Mouse (Mus musculus): ENCODE data around the gene Elf2. TPM values are rescaled to one million over a fixed set of nuclear protein-coding genes. Genes with fewer than 3 reads are reported as not detected.

The Elf2 gene
- polyA plus RNA-seq, 1 experiment: 87.8 TPM

- Histone ChIP-seq H3K4me1 (ENCODE audit: control insufficient read depth, insufficient read depth, low read length) (no peaks in the 10 kb centered on the region), H3K27me3 (ENCODE audit: control insufficient read depth, insufficient read depth, low read length) (no peaks in the 10 kb centered on the region), H3K36me3 (ENCODE audit: control insufficient read depth, insufficient read depth, low read length) (peaks cover 3% of the 10 kb centered on the region), H3K27ac (ENCODE audit: control insufficient read depth, insufficient read depth, low read depth, low read length) (no peak overlapping the region), H3K4me3 (ENCODE audit: control insufficient read depth, low read depth, low read length) (no peak overlapping the region)
- no peak for TF ChIP-seq POLR2A (IDR thresholded peaks at IDR 0.05; ENCODE audit: control insufficient read depth, low read depth, low read length)
- no peak for TF ChIP-seq CTCF (IDR thresholded peaks at IDR 0.05; ENCODE audit: control insufficient read depth, insufficient read depth, insufficient replicate concordance, low read depth, low read length)
Measured at GRCm38 (mm10) chr3:51247704-51248103, 92.8 kb downstream of the Elf2 start.

GRCm38 (mm10) chr3:51239541-51239940, 100.9 kb downstream of the Elf2 start:
- Histone ChIP-seq H3K27me3 (ENCODE audit: control insufficient read depth, insufficient read depth, low read length) (no peaks in the 10 kb centered on the region), H3K4me1 (ENCODE audit: control insufficient read depth, insufficient read depth, low read length) (no peaks in the 10 kb centered on the region), H3K4me3 (ENCODE audit: control insufficient read depth, low read depth, low read length) (no peak overlapping the region), H3K27ac (ENCODE audit: control insufficient read depth, insufficient read depth, low read depth, low read length) (no peak overlapping the region), H3K36me3 (ENCODE audit: control insufficient read depth, insufficient read depth, low read length) (no peaks in the 10 kb centered on the region)
- TF ChIP-seq POLR2A (IDR thresholded peaks at IDR 0.05; ENCODE audit: control insufficient read depth, low read depth, low read length) (no peak), CTCF (IDR thresholded peaks at IDR 0.05; ENCODE audit: control insufficient read depth, insufficient read depth, insufficient replicate concordance, low read depth, low read length) (no peak)

GRCm38 (mm10) chr3:51238515-51238914, 101.9 kb downstream of the Elf2 start:
- Histone ChIP-seq H3K27me3 (ENCODE audit: control insufficient read depth, insufficient read depth, low read length) (no peaks in the 10 kb centered on the region), H3K4me1 (ENCODE audit: control insufficient read depth, insufficient read depth, low read length) (no peaks in the 10 kb centered on the region), H3K4me3 (ENCODE audit: control insufficient read depth, low read depth, low read length) (no peak overlapping the region), H3K36me3 (ENCODE audit: control insufficient read depth, insufficient read depth, low read length) (no peaks in the 10 kb centered on the region), H3K27ac (ENCODE audit: control insufficient read depth, insufficient read depth, low read depth, low read length) (no peak overlapping the region)
- no peak for TF ChIP-seq CTCF (IDR thresholded peaks at IDR 0.05; ENCODE audit: control insufficient read depth, insufficient read depth, insufficient replicate concordance, low read depth, low read length)

- H3K4me3 ChIP-seq (ENCODE audit: control insufficient read depth, low read depth, low read length): no peak overlapping the region
- TF ChIP-seq POLR2A (IDR thresholded peaks at IDR 0.05; ENCODE audit: control insufficient read depth, low read depth, low read length) (no peak), CTCF (IDR thresholded peaks at IDR 0.05; ENCODE audit: control insufficient read depth, insufficient read depth, insufficient replicate concordance, low read depth, low read length) (no peak)
- no peak overlapping the region for H3K27ac ChIP-seq (ENCODE audit: control insufficient read depth, insufficient read depth, low read depth, low read length)
- H3K27me3 ChIP-seq (ENCODE audit: control insufficient read depth, insufficient read depth, low read length): no peaks in the 10 kb centered on the region
- no peaks in the 10 kb centered on the region for H3K36me3 ChIP-seq (ENCODE audit: control insufficient read depth, insufficient read depth, low read length)
- H3K4me1 ChIP-seq (ENCODE audit: control insufficient read depth, insufficient read depth, low read length): no peaks in the 10 kb centered on the region
Measured at GRCm38 (mm10) chr3:51234752-51235055, 105.8 kb downstream of the Elf2 start.

- H3K36me3 ChIP-seq (ENCODE audit: control insufficient read depth, insufficient read depth, low read length): no peaks in the 10 kb centered on the region
- no peaks in the 10 kb centered on the region for H3K27me3 ChIP-seq (ENCODE audit: control insufficient read depth, insufficient read depth, low read length)
- no peaks in the 10 kb centered on the region for H3K4me1 ChIP-seq (ENCODE audit: control insufficient read depth, insufficient read depth, low read length)
- H3K27ac ChIP-seq (ENCODE audit: control insufficient read depth, insufficient read depth, low read depth, low read length): no peak overlapping the region
- peak; percentile 86; the same call in 1 of the 2 replicates for TF ChIP-seq CTCF (IDR thresholded peaks at IDR 0.05; ENCODE audit: control insufficient read depth, insufficient read depth, insufficient replicate concordance, low read depth, low read length)
- TF ChIP-seq POLR2A (IDR thresholded peaks at IDR 0.05; ENCODE audit: control insufficient read depth, low read depth, low read length): no peak
- H3K4me3 ChIP-seq (ENCODE audit: control insufficient read depth, low read depth, low read length): no peak overlapping the region
Measured at GRCm38 (mm10) chr3:51233918-51234751, 106.3 kb downstream of the Elf2 start.

- Histone ChIP-seq H3K4me3 (ENCODE audit: control insufficient read depth, low read depth, low read length) (no peak overlapping the region), H3K27ac (ENCODE audit: control insufficient read depth, insufficient read depth, low read depth, low read length) (no peak overlapping the region), H3K27me3 (ENCODE audit: control insufficient read depth, insufficient read depth, low read length) (no peaks in the 10 kb centered on the region), H3K4me1 (ENCODE audit: control insufficient read depth, insufficient read depth, low read length) (no peaks in the 10 kb centered on the region), H3K36me3 (ENCODE audit: control insufficient read depth, insufficient read depth, low read length) (no peaks in the 10 kb centered on the region)
- no peak for TF ChIP-seq POLR2A (IDR thresholded peaks at IDR 0.05; ENCODE audit: control insufficient read depth, low read depth, low read length)
- no peak for TF ChIP-seq CTCF (IDR thresholded peaks at IDR 0.05; ENCODE audit: control insufficient read depth, insufficient read depth, insufficient replicate concordance, low read depth, low read length)
Measured at GRCm38 (mm10) chr3:51233474-51233873, 107.0 kb downstream of the Elf2 start.

GRCm38 (mm10) chr3:51232205-51232910, 108.1 kb downstream of the Elf2 start:
- H3K36me3 ChIP-seq (ENCODE audit: control insufficient read depth, insufficient read depth, low read length): no peaks in the 10 kb centered on the region
- no peak overlapping the region for H3K4me3 ChIP-seq (ENCODE audit: control insufficient read depth, low read depth, low read length)
- TF ChIP-seq CTCF (IDR thresholded peaks at IDR 0.05; ENCODE audit: control insufficient read depth, insufficient read depth, insufficient replicate concordance, low read depth, low read length) (no peak), POLR2A (IDR thresholded peaks at IDR 0.05; ENCODE audit: control insufficient read depth, low read depth, low read length) (no peak)

More at GRCm38 (mm10) chr3:51232205-51232910, 108.1 kb downstream of the Elf2 start:
- Histone ChIP-seq H3K27me3 (ENCODE audit: control insufficient read depth, insufficient read depth, low read length) (no peaks in the 10 kb centered on the region), H3K27ac (ENCODE audit: control insufficient read depth, insufficient read depth, low read depth, low read length) (no peak overlapping the region), H3K4me1 (ENCODE audit: control insufficient read depth, insufficient read depth, low read length) (no peaks in the 10 kb centered on the region)

All from testis, adult 2 months (tissue).